Mouse (Mus musculus): ENCODE data around the gene Ikbip. TPM values are rescaled to one million over a fixed set of nuclear protein-coding genes. Genes with fewer than 3 reads are reported as not detected.

Gene Ikbip
- polyA plus RNA-seq, 1 experiment = 5.7 TPM

GRCm38 (mm10) chr10:91071768-91072167 lies 11.0 kb upstream of the Ikbip start:
- H3K4me3 ChIP-seq (ENCODE audit: insufficient read depth, low read depth, low read length) = no peak overlapping the region
- H3K36me3 ChIP-seq (ENCODE audit: control insufficient read depth, insufficient read depth, low read length) = peaks cover 2% of the 10 kb centered on the region
- H3K27me3 ChIP-seq (replicated peaks; ENCODE audit: control insufficient read depth, insufficient read depth, low read length) = no peaks in the 10 kb centered on the region
- no peak for DNase-seq
- 39% methylated on average over 1 of the region's 1 CpGs for whole genome bisulfite sequencing
- TF ChIP-seq CTCF (conservative IDR thresholded peaks at IDR 0.05; ENCODE audit: insufficient read depth, insufficient read length, low read depth, low read length) (no peak), POLR2A (IDR thresholded peaks at IDR 0.05; ENCODE audit: low read depth, low read length) (no peak)
- no peak overlapping the region for H3K27ac ChIP-seq (ENCODE audit: insufficient read depth, low read depth, low read length)
- H3K4me1 ChIP-seq (ENCODE audit: control insufficient read depth, insufficient read depth, low read length) = no peaks in the 10 kb centered on the region; the same call in 1 of the 2 replicates

DNA sequence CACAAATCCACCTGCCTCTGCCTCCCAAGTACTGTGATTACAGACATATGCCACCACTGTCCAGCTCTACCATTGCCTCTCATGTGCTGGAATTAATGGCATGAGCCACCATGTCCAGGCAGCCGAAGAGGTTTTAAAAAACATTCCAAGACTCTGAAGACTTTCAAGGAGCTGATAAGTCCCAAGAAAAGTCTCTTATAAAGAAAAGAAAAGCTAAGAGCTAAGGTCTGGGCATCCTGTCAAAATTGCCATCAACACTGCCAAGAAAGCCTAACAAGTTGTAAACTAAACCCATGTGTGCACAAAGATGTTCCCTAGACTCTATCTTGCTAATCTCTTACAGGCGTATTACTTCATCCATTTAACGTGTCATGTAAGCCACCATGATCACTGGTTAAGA lies 9.4 kb upstream of the Ikbip start:
- no peaks in the 10 kb centered on the region for H3K27me3 ChIP-seq (replicated peaks; ENCODE audit: control insufficient read depth, insufficient read depth, low read length)
- peaks cover 2% of the 10 kb centered on the region for H3K36me3 ChIP-seq (ENCODE audit: control insufficient read depth, insufficient read depth, low read length)
- 85% methylated on average over 3 of the region's 3 CpGs for WGBS
- DNase-seq = no peak
- H3K27ac ChIP-seq (ENCODE audit: insufficient read depth, low read depth, low read length) = no peak overlapping the region
- TF ChIP-seq CTCF (conservative IDR thresholded peaks at IDR 0.05; ENCODE audit: insufficient read depth, insufficient read length, low read depth, low read length) (no peak), POLR2A (IDR thresholded peaks at IDR 0.05; ENCODE audit: low read depth, low read length) (no peak)
- no peaks in the 10 kb centered on the region; the same call in 1 of the 2 replicates for H3K4me1 ChIP-seq (ENCODE audit: control insufficient read depth, insufficient read depth, low read length)
- H3K4me3 ChIP-seq (ENCODE audit: insufficient read depth, low read depth, low read length) = no peak overlapping the region

- 89% methylated on average over 2 of the region's 2 CpGs for WGBS
- H3K36me3 ChIP-seq (ENCODE audit: control insufficient read depth, insufficient read depth, low read length) = peaks cover 2% of the 10 kb centered on the region; the same call in 1 of the 2 replicates
- TF ChIP-seq CTCF (conservative IDR thresholded peaks at IDR 0.05; ENCODE audit: insufficient read depth, insufficient read length, low read depth, low read length) (no peak), POLR2A (IDR thresholded peaks at IDR 0.05; ENCODE audit: low read depth, low read length) (no peak)
- H3K4me3 ChIP-seq (ENCODE audit: insufficient read depth, low read depth, low read length) = no peak overlapping the region
- no peak overlapping the region for H3K27ac ChIP-seq (ENCODE audit: insufficient read depth, low read depth, low read length)
- no peaks in the 10 kb centered on the region for H3K27me3 ChIP-seq (replicated peaks; ENCODE audit: control insufficient read depth, insufficient read depth, low read length)
- no peak for DNase-seq
- no peaks in the 10 kb centered on the region; the same call in 1 of the 2 replicates for H3K4me1 ChIP-seq (ENCODE audit: control insufficient read depth, insufficient read depth, low read length)
Measured at GRCm38 (mm10) chr10:91076667-91077066, 6.1 kb upstream of the Ikbip start.

GRCm38 (mm10) chr10:91080540-91080939 lies 2.2 kb upstream of the Ikbip start:
- Histone ChIP-seq H3K27ac (ENCODE audit: insufficient read depth, low read depth, low read length) (no peak overlapping the region), H3K4me3 (ENCODE audit: insufficient read depth, low read depth, low read length) (no peak overlapping the region), H3K4me1 (ENCODE audit: control insufficient read depth, insufficient read depth, low read length) (no peaks in the 10 kb centered on the region), H3K36me3 (ENCODE audit: control insufficient read depth, insufficient read depth, low read length) (peaks cover 2% of the 10 kb centered on the region; the same call in 1 of the 2 replicates), H3K27me3 (replicated peaks; ENCODE audit: control insufficient read depth, insufficient read depth, low read length) (no peaks in the 10 kb centered on the region)
- WGBS = 64% methylated on average over 5 of the region's 5 CpGs
- DNase-seq = peak; percentile 6
- TF ChIP-seq CTCF (conservative IDR thresholded peaks at IDR 0.05; ENCODE audit: insufficient read depth, insufficient read length, low read depth, low read length) = no peak
- TF ChIP-seq POLR2A (IDR thresholded peaks at IDR 0.05; ENCODE audit: low read depth, low read length) = no peak

GRCm38 (mm10) chr10:91081959-91082507 lies 707 bp upstream of the Ikbip start:
- H3K27me3 ChIP-seq (replicated peaks; ENCODE audit: control insufficient read depth, insufficient read depth, low read length) = no peaks in the 10 kb centered on the region
- TF ChIP-seq CTCF (conservative IDR thresholded peaks at IDR 0.05; ENCODE audit: insufficient read depth, insufficient read length, low read depth, low read length) (no peak), POLR2A (IDR thresholded peaks at IDR 0.05; ENCODE audit: low read depth, low read length) (no peak)
- H3K4me3 ChIP-seq (ENCODE audit: insufficient read depth, low read depth, low read length) = peak overlapping the region; percentile 92
- H3K36me3 ChIP-seq (ENCODE audit: control insufficient read depth, insufficient read depth, low read length) = no peaks in the 10 kb centered on the region
- WGBS = 1% methylated on average over 27 of the region's 27 CpGs
- DNase-seq = peak; percentile 20
- H3K4me1 ChIP-seq (ENCODE audit: control insufficient read depth, insufficient read depth, low read length) = no peaks in the 10 kb centered on the region
- H3K27ac ChIP-seq (ENCODE audit: insufficient read depth, low read depth, low read length) = 0 out of 2 replicates have a peak overlapping the region, but pooled peaks have one; percentile 11

DNA sequence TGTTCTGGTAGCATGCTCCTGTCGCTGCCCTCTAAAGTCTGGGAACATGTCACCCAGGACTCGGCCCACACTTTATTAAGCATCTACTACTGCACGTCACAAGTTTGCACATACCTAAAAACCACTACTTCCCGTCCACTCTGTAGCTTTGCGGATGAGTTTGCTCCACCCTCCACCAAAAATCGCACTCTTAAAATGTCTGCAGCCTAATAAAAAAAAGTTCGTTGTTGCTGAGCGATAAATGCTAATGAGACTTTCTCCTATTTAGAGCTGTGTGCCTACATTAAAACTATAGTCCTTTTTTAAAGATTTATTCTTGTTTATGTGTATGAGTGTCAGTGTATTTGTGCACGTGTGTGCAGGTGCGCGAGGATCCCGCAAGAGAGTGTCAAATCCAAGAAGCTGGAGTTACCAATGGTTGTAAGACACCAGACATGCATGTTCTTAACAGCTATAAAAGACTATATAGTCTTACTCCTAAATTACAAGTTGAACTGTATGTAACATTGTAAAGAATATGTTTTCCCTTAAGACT lies 720 bp downstream of the Ikbip start:
- peak overlapping the region; percentile 47 for H3K27ac ChIP-seq (ENCODE audit: insufficient read depth, low read depth, low read length)
- TF ChIP-seq POLR2A (IDR thresholded peaks at IDR 0.05; ENCODE audit: low read depth, low read length) (no peak), CTCF (conservative IDR thresholded peaks at IDR 0.05; ENCODE audit: insufficient read depth, insufficient read length, low read depth, low read length) (no peak)
- WGBS = 25% methylated on average over 12 of the region's 12 CpGs
- DNase-seq = no peak
- no peaks in the 10 kb centered on the region for H3K4me1 ChIP-seq (ENCODE audit: control insufficient read depth, insufficient read depth, low read length)
- H3K27me3 ChIP-seq (replicated peaks; ENCODE audit: control insufficient read depth, insufficient read depth, low read length) = no peaks in the 10 kb centered on the region
- H3K36me3 ChIP-seq (ENCODE audit: control insufficient read depth, insufficient read depth, low read length) = no peaks in the 10 kb centered on the region
- H3K4me3 ChIP-seq (ENCODE audit: insufficient read depth, low read depth, low read length) = peak overlapping the region; percentile 73

- Histone ChIP-seq H3K27ac (ENCODE audit: insufficient read depth, low read depth, low read length) (no peak overlapping the region), H3K4me3 (ENCODE audit: insufficient read depth, low read depth, low read length) (no peak overlapping the region), H3K36me3 (ENCODE audit: control insufficient read depth, insufficient read depth, low read length) (no peaks in the 10 kb centered on the region; the same call in 1 of the 2 replicates), H3K27me3 (replicated peaks; ENCODE audit: control insufficient read depth, insufficient read depth, low read length) (no peaks in the 10 kb centered on the region), H3K4me1 (ENCODE audit: control insufficient read depth, insufficient read depth, low read length) (no peaks in the 10 kb centered on the region)
- TF ChIP-seq POLR2A (IDR thresholded peaks at IDR 0.05; ENCODE audit: low read depth, low read length) (no peak), CTCF (conservative IDR thresholded peaks at IDR 0.05; ENCODE audit: insufficient read depth, insufficient read length, low read depth, low read length) (no peak)
- 92% methylated on average over 4 of the region's 4 CpGs for WGBS
- DNase-seq = no peak
Measured at GRCm38 (mm10) chr10:91092812-91093211, 10.1 kb downstream of the Ikbip start.

Measured in kidney, adult 2 months (tissue).